In the genomic region with DNA sequence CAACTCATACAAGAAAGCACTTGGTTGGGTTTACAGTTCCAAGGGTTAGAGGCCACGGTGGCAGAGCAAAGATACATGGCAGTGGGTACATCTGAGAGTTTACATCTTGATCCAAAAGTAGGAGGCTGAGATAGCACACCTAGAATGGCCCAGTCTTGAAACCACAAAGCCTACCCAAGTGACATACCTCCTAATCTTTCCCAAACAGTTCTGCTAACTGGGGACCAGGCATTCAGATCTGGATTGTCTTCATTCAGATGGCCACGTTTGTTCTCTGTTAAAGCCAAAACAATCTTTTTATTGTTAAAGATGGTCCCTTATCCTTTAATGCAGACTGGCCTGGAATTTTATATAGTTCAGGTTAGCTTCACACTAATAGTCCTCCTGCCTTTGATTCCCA, we compare ENCODE assay signal across 19 mouse cellular contexts.
"Had no signal": no experiment of that assay in that cellular context is flagged by ENCODE, and none has a peak within 500 bp of the region (broad histone marks: within the 10 kb centered on the region; RNA-seq: fewer than 3 reads in every experiment).

No protein-coding gene starts in this region.

- H3K9me3 ChIP-seq: limb, embryonic 10.5 days; limb, embryonic 13.5 days; midbrain, embryonic 12.5 days; midbrain, embryonic 15.5 days; neural tube, embryonic 12.5 days; neural tube, embryonic 15.5 days; stomach, embryonic 15.5 days had no signal

- ATAC-seq: intestine, postnatal 0 days; lung, postnatal 0 days; midbrain, embryonic 15.5 days had no signal

- DNase-seq: kidney, adult 2 months; kidney, postnatal 25 days; layer of hippocampus, adult 9-11 months; lung, embryonic 14.5 days; lung, postnatal 36 days; right cerebral cortex, adult 18-20 months; right cerebral cortex, postnatal 14 days; right cerebral cortex, postnatal 4 days; thymus, postnatal 25 days had no signal

- H3K9ac ChIP-seq: limb, embryonic 13.5 days; lung, embryonic 14.5 days; midbrain, embryonic 12.5 days; midbrain, embryonic 15.5 days; neural tube, embryonic 12.5 days; neural tube, embryonic 15.5 days; stomach, embryonic 15.5 days had no signal

- H3K27me3 ChIP-seq: limb, embryonic 13.5 days; midbrain, embryonic 12.5 days; midbrain, embryonic 15.5 days; neural tube, embryonic 12.5 days; neural tube, embryonic 15.5 days; stomach, embryonic 15.5 days had no signal

- H3K4me1 ChIP-seq: limb, embryonic 10.5 days; limb, embryonic 13.5 days; midbrain, embryonic 12.5 days; midbrain, embryonic 15.5 days; neural tube, embryonic 12.5 days; stomach, embryonic 15.5 days had no signal

- H3K27ac ChIP-seq: layer of hippocampus, adult 2 months; limb, embryonic 10.5 days; limb, embryonic 13.5 days; midbrain, embryonic 12.5 days; midbrain, embryonic 15.5 days; neural tube, embryonic 12.5 days; neural tube, embryonic 15.5 days; stomach, embryonic 15.5 days had no signal

- H3K4me3 ChIP-seq: layer of hippocampus, adult 2 months; limb, embryonic 10.5 days; limb, embryonic 13.5 days; midbrain, embryonic 12.5 days; midbrain, embryonic 15.5 days; neural tube, embryonic 12.5 days; neural tube, embryonic 15.5 days; stomach, embryonic 15.5 days had no signal

- H3K4me2 ChIP-seq: limb, embryonic 13.5 days; lung, embryonic 14.5 days; midbrain, embryonic 12.5 days; midbrain, embryonic 15.5 days; neural tube, embryonic 12.5 days; neural tube, embryonic 15.5 days; stomach, embryonic 15.5 days had no signal
